ENCODE assay signal across 8 mouse cellular contexts in genomic region chr16:20717978-20718670, GRCm38 (mm10). TPM values are rescaled to one million over a fixed set of nuclear protein-coding genes. Genes with fewer than 3 reads are reported as not detected.
DNase-seq lines count a peak whose midpoint lies in the region; ATAC-seq and TF ChIP-seq lines count a peak whose summit lies in the region.

No protein-coding gene starts in this region.

- peak overlapping the region; percentile 76 for H3K9ac ChIP-seq in forebrain, embryonic 11.5 days (ENCODE audit: low read length)
- H3K9ac ChIP-seq in liver, embryonic 14.5 days (replicated peaks) = peak overlapping the region; percentile 73

- H3K4me2 ChIP-seq in forebrain, embryonic 11.5 days (ENCODE audit: low read depth, low read length, severe bottlenecking) = peak overlapping the region; percentile 85
- peak overlapping the region; percentile 95 for H3K4me2 ChIP-seq in liver, embryonic 14.5 days (ENCODE audit: low read depth)

- H3K4me1 ChIP-seq in erythroblast, embryonic 14.5 days (ENCODE audit: control insufficient read depth) = peaks cover 57% of the 10 kb centered on the region
- peaks cover 9% of the 10 kb centered on the region; the same call in 1 of the 2 replicates for H3K4me1 ChIP-seq in forebrain, embryonic 11.5 days (replicated peaks; ENCODE audit: control insufficient read depth, insufficient read depth, low read length)
- H3K4me1 ChIP-seq in liver, embryonic 14.5 days (replicated peaks; ENCODE audit: control insufficient read depth in 2 of 2, insufficient read depth in 2 of 2, low read length in 1 of 2) = peaks cover 20 to 32% of the 10 kb centered on the region in 2 experiments

- DNase-seq in 3T3-L1 (ENCODE audit: low read depth, low spot score) = peak; percentile 61
- DNase-seq in forebrain, embryonic 11.5 days (ENCODE audit: low spot score) = no peak
- no peak for DNase-seq in liver, embryonic 14.5 days (ENCODE audit: low read depth in 3 of 3, low spot score in 3 of 3)
- no peak for DNase-seq in frontal cortex, postnatal 10 days (ENCODE audit: low spot score in 2 of 2)
- DNase-seq in layer of hippocampus, postnatal 36 days = no peak

- no peak for ATAC-seq in erythroblast, adult 5-6 weeks (replicated peaks; ENCODE audit: low FRiP score, poor library complexity, severe bottlenecking)
- ATAC-seq in forebrain, embryonic 11.5 days (replicated peaks; ENCODE audit: low FRiP score) = no peak
- ATAC-seq in liver, embryonic 14.5 days (ENCODE audit: insufficient read depth) = peak; percentile 31
- no peak for ATAC-seq in CD4-positive, CD25-positive, alpha-beta regulatory T cell, adult 4 months

- H3K36me3 ChIP-seq in erythroblast, embryonic 14.5 days (ENCODE audit: control insufficient read depth) = peaks cover 37% of the 10 kb centered on the region
- H3K36me3 ChIP-seq in forebrain, embryonic 11.5 days (ENCODE audit: control insufficient read depth, insufficient read depth, low read length) = no peaks in the 10 kb centered on the region; the same call in 1 of the 2 replicates
- no peaks in the 10 kb centered on the region; the same call in none of the 2 replicates for H3K36me3 ChIP-seq in liver, embryonic 14.5 days (replicated peaks; ENCODE audit: control insufficient read depth, insufficient read depth, low read depth)

- peak overlapping the region; percentile 84; the same call in 1 of the 2 replicates for H3K27ac ChIP-seq in forebrain, embryonic 11.5 days (ENCODE audit: low read depth, low read length)
- peak overlapping the region; percentile 49 for H3K27ac ChIP-seq in liver, embryonic 14.5 days

- 4% methylated on average over 18 of the region's 18 CpGs for WGBS in forebrain, embryonic 11.5 days
- 1% methylated on average over 18 of the region's 18 CpGs for WGBS in liver, embryonic 14.5 days (ENCODE audit: insufficient replicate concordance)

- H3K4me3 ChIP-seq in erythroblast, embryonic 14.5 days (replicated peaks) = peak overlapping the region; percentile 80
- peak overlapping the region; percentile 44 for H3K4me3 ChIP-seq in forebrain, embryonic 11.5 days (ENCODE audit: low read depth, low read length)
- peak overlapping the region; percentile 79 to 84 for H3K4me3 ChIP-seq in liver, embryonic 14.5 days (ENCODE audit: insufficient read depth in 1 of 2, low read depth in 2 of 2, low read length in 2 of 2)

- no peak for TF ChIP-seq CTCF in liver, embryonic 14.5 days (IDR thresholded peaks at IDR 0.05; ENCODE audit: low read depth)

- no peaks in the 10 kb centered on the region for H3K27me3 ChIP-seq in erythroblast, embryonic 14.5 days (ENCODE audit: control insufficient read depth)
- H3K27me3 ChIP-seq in forebrain, embryonic 11.5 days (ENCODE audit: control insufficient read depth, insufficient read depth, low read length) = no peaks in the 10 kb centered on the region
- H3K27me3 ChIP-seq in liver, embryonic 14.5 days (ENCODE audit: control insufficient read depth, insufficient read depth, low read length) = no peaks in the 10 kb centered on the region

- H3K9me3 ChIP-seq in erythroblast, embryonic 14.5 days (ENCODE audit: control insufficient read depth, low read length) = no peaks in the 10 kb centered on the region
- H3K9me3 ChIP-seq in forebrain, embryonic 11.5 days (ENCODE audit: control insufficient read depth, low read length) = no peaks in the 10 kb centered on the region
- H3K9me3 ChIP-seq in liver, embryonic 14.5 days (ENCODE audit: control insufficient read depth, low read length) = no peaks in the 10 kb centered on the region

- TF ChIP-seq EP300 in liver, embryonic 14.5 days (IDR thresholded peaks at IDR 0.05; ENCODE audit: low read depth) = no peak

RNA-seq across cellular contexts. Expression of gene Clcn2, which starts 0.6 kb away (rescaled TPM):
- 1.8 and 3.3 TPM in 2 replicates for polyA plus RNA-seq in erythroblast, embryonic 14.5 days (2012)
- total RNA-seq in erythroblast, adult 5-6 weeks (2015; ENCODE audit: low replicate concordance) = 1.7 and 5.0 TPM in 2 replicates
- total RNA-seq in erythroblast, adult 5-6 weeks (2017; ENCODE audit: low replicate concordance) = 3.3 and 8.9 TPM in 2 replicates
- 16.5 and 20.5 TPM in 2 replicates for polyA plus RNA-seq in forebrain, embryonic 11.5 days (2014; fragmentation: Nextera tagmentation; extraction: Ambion mirVana)
- polyA plus RNA-seq in liver, embryonic 14.5 days (2012; rRNA removed) = 16.7 and 20.9 TPM in 2 replicates
- polyA plus RNA-seq in liver, embryonic 14.5 days (2014; fragmentation: Nextera tagmentation; extraction: Ambion mirVana) = 4.9 and 5.6 TPM in 2 replicates
- 10 to 100 TPM; 66.0 to 71.3 TPM for total RNA-seq in layer of hippocampus, postnatal 36 days (2021)
- polyA plus RNA-seq in CD4-positive, CD25-positive, alpha-beta regulatory T cell, adult 4 months (2017; shearing (Covaris generic)) = 1 to 10 TPM; 1.4 to 1.7 TPM

RNA-seq across cellular contexts. Expression of gene Polr2h, which starts 0.7 kb away (rescaled TPM):
- 0.25 TPM in 1 of 2 replicates, not detected in the other for polyA plus RNA-seq in erythroblast, embryonic 14.5 days (2012)
- 7.9 and 15.9 TPM in 2 replicates for total RNA-seq in erythroblast, adult 5-6 weeks (2015; ENCODE audit: low replicate concordance)
- total RNA-seq in erythroblast, adult 5-6 weeks (2017; ENCODE audit: low replicate concordance) = 4.0 and 4.3 TPM in 2 replicates
- 116 and 121 TPM in 2 replicates for polyA plus RNA-seq in forebrain, embryonic 11.5 days (2014; fragmentation: Nextera tagmentation; extraction: Ambion mirVana)
- polyA plus RNA-seq in liver, embryonic 14.5 days (2012; rRNA removed) = 21.5 and 30.1 TPM in 2 replicates
- 45.4 and 49.6 TPM in 2 replicates for polyA plus RNA-seq in liver, embryonic 14.5 days (2014; fragmentation: Nextera tagmentation; extraction: Ambion mirVana)
- total RNA-seq in layer of hippocampus, postnatal 36 days (2021) = 10 to 100 TPM; 24.8 to 24.9 TPM
- 10 to 100 TPM; 59.3 to 62.4 TPM for polyA plus RNA-seq in CD4-positive, CD25-positive, alpha-beta regulatory T cell, adult 4 months (2017; shearing (Covaris generic))

RNA-seq across cellular contexts. Expression of gene Chrd, which starts 14.8 kb away (rescaled TPM):
- not detected in 2 replicates for polyA plus RNA-seq in erythroblast, embryonic 14.5 days (2012)
- not detected in 2 replicates for total RNA-seq in erythroblast, adult 5-6 weeks (2015; ENCODE audit: low replicate concordance)
- total RNA-seq in erythroblast, adult 5-6 weeks (2017; ENCODE audit: low replicate concordance) = not detected in 2 replicates
- 1.9 and 2.3 TPM in 2 replicates for polyA plus RNA-seq in forebrain, embryonic 11.5 days (2014; fragmentation: Nextera tagmentation; extraction: Ambion mirVana)
- 0.42 and 0.71 TPM in 2 replicates for polyA plus RNA-seq in liver, embryonic 14.5 days (2012; rRNA removed)
- 0.21 and 0.24 TPM in 2 replicates for polyA plus RNA-seq in liver, embryonic 14.5 days (2014; fragmentation: Nextera tagmentation; extraction: Ambion mirVana)
- total RNA-seq in layer of hippocampus, postnatal 36 days (2021) = 10 to 100 TPM; 86.1 to 88.4 TPM
- not detected for polyA plus RNA-seq in CD4-positive, CD25-positive, alpha-beta regulatory T cell, adult 4 months (2017; shearing (Covaris generic))

RNA-seq across cellular contexts. Expression of gene Thpo, which starts 16.2 kb away (rescaled TPM):
- not detected in 2 replicates for polyA plus RNA-seq in erythroblast, embryonic 14.5 days (2012)
- total RNA-seq in erythroblast, adult 5-6 weeks (2015; ENCODE audit: low replicate concordance) = not detected in 2 replicates
- not detected in 2 replicates for total RNA-seq in erythroblast, adult 5-6 weeks (2017; ENCODE audit: low replicate concordance)
- 0.24 and 0.51 TPM in 2 replicates for polyA plus RNA-seq in forebrain, embryonic 11.5 days (2014; fragmentation: Nextera tagmentation; extraction: Ambion mirVana)
- 2.8 and 3.6 TPM in 2 replicates for polyA plus RNA-seq in liver, embryonic 14.5 days (2012; rRNA removed)
- polyA plus RNA-seq in liver, embryonic 14.5 days (2014; fragmentation: Nextera tagmentation; extraction: Ambion mirVana) = 3.6 and 3.7 TPM in 2 replicates
- total RNA-seq in layer of hippocampus, postnatal 36 days (2021) = 10 to 100 TPM; 14.1 to 15.8 TPM
- polyA plus RNA-seq in CD4-positive, CD25-positive, alpha-beta regulatory T cell, adult 4 months (2017; shearing (Covaris generic)) = not detected

RNA-seq across cellular contexts. Expression of gene Fam131a, which starts 25.1 kb away (rescaled TPM):
- polyA plus RNA-seq in erythroblast, embryonic 14.5 days (2012) = 0.26 and 0.29 TPM in 2 replicates
- not detected in 2 replicates for total RNA-seq in erythroblast, adult 5-6 weeks (2015; ENCODE audit: low replicate concordance)
- 0.26 and 0.70 TPM in 2 replicates for total RNA-seq in erythroblast, adult 5-6 weeks (2017; ENCODE audit: low replicate concordance)
- 15.2 and 16.3 TPM in 2 replicates for polyA plus RNA-seq in forebrain, embryonic 11.5 days (2014; fragmentation: Nextera tagmentation; extraction: Ambion mirVana)
- 1.0 and 1.4 TPM in 2 replicates for polyA plus RNA-seq in liver, embryonic 14.5 days (2012; rRNA removed)
- polyA plus RNA-seq in liver, embryonic 14.5 days (2014; fragmentation: Nextera tagmentation; extraction: Ambion mirVana) = 1.3 TPM in 2 replicates
- 100 to 1,000 TPM; 415 to 465 TPM for total RNA-seq in layer of hippocampus, postnatal 36 days (2021)
- under 1 TPM; 0.34 to 0.59 TPM for polyA plus RNA-seq in CD4-positive, CD25-positive, alpha-beta regulatory T cell, adult 4 months (2017; shearing (Covaris generic))

Comparison
In these comparisons a context has a peak if more than half of its experiments do, and no peak if none do; other contexts are left out.
1. RNA of gene Polr2h, which starts 0.7 kb away (polyA plus RNA-seq): 116 to 121 TPM in forebrain, embryonic 11.5 days, 59.3 to 62.4 TPM in CD4-positive, CD25-positive, alpha-beta regulatory T cell, adult 4 months and 21.5 to 49.6 TPM in liver, embryonic 14.5 days; 0.25 TPM in erythroblast, embryonic 14.5 days; every median in the first group is over 10 times any median in the second.
2. Peak in every context shown above with its lines, with median percentiles within 50 percentile points of each other: H3K4me3 ChIP-seq.